Mouse (Mus musculus) bone marrow macrophage, adult 2 months (primary cell): ENCODE measurements around the gene Scn7a.

Source experiments
- CTCF ChIP-seq: IDR thresholded peaks from 2 replicates; pipeline ENCODE4 v1.5.1; 2012; ENCODE audit warnings: low read depth, mild to moderate bottlenecking, low read length, moderate library complexity
- POLR2A ChIP-seq: IDR thresholded peaks from 2 replicates; pipeline ENCODE4 v1.6.1; 2012; ENCODE audit warnings: mild to moderate bottlenecking, low read depth, low read length, borderline replicate concordance

GRCm38 (mm10) chr2:66728002-66728401, 56.7 kb downstream of the Scn7a start:
- TF ChIP-seq CTCF: no peak
- no peak for TF ChIP-seq POLR2A
